Mouse (Mus musculus) cerebellum, adult 11 months (tissue): ENCODE measurements at regions not wholly inside any gene's neighbourhood (a gene's known extent, or its start where the extent isn't known, plus 50 kb on each side); places are given as distances from the start of the nearest gene placed in this dataset.
"Not testable (repeated sequence)": the region's sequence is repeated elsewhere in the genome, so short reads cannot be mapped to it uniquely, and the experiment has no call there.

Source experiments
- DNase-seq: peaks from one replicate; pipeline ENCODE4 v3.0.0; 2022

DNA sequence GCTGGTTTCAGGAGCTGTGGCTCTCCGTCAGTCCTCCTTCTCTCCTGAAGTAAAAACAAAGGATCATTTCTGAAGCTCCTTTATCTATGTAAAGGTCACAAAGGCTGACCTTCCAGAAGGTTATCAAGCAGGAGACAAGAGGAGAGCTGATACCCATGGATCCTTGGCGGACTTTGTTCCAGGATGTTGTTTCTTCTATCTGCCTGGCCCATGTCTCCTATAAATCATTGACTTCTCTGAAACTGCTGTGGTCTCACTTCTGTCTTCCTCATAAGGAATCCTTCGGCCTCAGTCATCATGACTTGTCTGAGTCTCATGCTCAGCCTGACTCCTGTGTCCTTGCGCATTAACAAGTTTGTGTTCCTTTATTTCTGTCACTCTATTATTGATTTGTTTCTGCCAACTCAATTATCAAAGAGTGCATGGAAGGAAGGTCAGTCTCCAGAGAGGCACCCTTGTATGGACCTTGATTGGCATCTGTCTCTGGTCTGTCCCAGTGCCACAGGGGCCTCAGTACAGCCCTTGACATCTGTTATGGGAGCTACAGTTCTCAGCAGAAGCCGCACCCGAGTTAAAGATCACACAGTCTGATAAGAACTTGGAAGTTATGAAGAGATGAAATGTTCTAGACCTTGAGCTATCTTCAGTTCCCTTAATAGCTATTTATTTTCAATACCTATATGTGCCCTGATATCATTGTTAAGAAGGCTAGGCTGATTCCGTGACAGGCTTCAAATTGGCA lies 53.2 kb upstream of the Dazl start:
- DNase-seq, result no peak

DNA sequence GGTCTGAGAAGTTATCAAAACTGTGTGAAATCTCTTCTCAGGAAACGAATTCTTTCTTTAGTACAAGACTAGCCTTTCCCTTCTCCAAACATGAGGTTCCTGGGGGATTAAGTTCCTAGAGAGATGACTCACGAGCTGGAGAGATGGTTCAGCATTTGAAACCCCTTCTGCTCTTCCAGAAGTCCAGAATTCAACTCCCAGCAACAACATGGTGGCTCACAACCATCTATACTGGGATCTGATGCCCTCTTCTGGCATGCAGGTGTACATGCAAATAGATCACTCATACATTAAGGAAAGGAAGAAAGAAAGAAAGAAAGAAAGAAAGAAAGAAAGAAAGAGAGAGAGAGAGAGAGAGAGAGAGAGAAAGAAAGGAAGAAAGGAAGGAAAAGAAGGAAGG lies 60.4 kb upstream of the Dazl start:
- DNase-seq, result not testable (repeated sequence)

DNA sequence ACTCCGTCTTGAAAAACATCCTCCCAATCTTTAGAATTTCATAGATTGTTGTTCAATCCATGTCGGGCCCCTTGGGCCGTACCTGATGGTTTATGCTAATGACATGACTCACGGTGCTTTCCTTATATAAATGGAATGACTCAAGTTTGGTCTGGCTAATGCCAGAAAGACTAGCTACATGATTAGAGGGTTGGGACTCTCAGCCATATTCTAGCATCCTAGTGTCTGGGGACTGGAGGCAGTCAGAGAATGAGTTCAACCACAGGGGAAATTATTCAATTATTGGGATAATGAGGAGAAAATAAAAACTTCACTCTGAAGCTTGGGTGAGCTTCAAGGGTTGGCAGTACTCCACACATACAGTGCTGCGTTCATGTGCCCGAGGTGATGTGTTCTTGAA lies 60.9 kb upstream of the Dazl start:
- no peak for DNase-seq

DNA sequence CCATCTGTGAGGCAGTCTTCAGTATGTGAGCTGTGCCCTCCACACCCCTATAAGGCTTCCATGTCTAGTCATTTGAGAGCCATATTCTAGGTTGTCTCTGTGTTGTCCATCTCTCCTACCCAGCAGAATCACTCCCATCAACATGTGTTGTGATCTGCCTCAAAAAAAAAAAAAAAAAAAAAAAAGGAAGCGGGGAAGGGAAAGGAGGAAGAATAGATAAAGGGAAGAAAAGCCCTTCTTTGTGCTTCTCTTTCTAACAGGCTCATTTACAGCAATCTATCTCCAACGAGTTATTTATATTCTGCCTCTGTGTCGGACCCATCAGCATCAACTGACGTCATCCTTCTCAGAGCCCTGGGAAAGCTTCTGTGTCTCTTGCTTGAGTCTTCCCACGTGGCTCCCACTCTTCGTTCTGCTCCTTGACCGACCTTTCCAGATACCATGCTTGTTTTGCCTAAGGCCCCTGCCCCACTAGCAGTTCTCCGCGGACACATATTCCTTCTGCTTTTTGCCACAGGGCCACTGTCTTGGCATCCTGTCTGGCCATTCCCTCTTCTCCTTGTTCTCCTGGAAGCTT lies 68.3 kb upstream of the Dazl start:
- no peak for DNase-seq

DNA sequence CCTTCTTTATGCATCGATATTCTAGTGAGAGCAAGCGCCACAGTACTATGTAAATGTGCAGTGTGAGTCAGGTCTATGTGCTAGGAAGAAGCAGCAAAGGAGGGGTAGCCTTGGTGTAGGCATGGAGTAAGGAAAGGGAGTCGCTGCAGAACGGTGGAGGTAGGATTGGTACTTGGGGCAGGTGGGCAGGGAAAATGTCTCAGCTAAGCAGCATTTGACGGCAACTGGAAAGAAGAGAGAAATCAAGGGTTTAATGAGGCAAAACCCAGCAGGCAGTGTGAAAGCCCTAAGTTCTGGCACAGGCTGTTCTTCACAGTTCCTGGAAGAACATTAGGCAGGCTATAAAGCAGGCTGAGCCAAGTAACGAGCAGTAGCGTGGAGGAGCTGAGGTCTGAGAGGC lies 72.0 kb upstream of the Dazl start:
- no peak for DNase-seq

DNA sequence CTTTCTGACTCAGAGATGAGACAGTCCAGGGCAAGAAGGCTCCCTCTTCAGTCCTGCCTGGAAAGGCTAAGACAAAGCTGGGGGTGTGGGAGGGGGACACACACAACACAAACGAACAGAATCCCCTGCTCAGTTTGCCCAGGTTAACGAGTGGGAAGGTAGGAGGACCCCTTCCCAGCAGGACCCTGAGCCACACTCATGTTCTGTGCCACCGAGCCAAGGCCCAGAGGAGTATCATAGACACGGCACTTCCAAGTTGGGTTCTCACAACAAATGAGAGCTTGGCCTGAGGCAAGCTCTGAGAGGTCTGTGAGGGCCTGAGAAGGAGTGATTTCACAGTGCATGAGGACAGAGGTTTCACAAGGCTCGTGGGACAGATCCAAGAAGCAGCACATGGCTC lies 72.7 kb upstream of the Dazl start:
- no peak for DNase-seq

DNA sequence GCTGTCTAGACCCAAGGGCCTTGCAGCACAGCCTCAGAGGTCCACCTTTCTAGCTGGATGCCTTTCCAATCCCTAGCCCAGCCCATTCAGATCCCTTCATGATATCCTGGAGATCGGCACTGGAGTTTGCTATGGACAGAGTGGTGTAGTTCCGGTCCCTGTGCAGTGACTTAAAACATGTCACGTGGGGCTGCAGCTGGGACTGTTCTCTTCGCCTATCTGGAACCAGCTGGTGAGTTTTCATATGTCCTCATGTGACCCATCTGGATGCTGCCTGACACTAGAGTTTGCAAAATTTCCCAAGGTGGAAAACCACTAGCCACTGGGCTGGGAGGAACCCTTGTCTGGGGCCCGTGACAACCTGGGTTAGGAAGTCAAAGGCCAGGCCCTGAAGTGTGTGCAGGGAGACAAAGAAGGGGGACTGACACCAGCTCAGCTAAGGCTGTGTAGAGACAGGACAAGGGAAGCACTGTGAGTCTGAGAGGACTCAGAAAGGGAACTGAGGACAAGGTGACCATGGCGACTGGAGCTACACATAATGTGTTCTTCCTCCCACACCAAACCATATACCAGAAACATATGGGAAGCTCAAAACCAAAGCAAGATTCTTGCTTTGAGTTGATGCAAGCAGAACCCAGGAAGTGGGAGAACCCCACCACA lies 75.9 kb upstream of the Dazl start:
- no peak for DNase-seq

DNA sequence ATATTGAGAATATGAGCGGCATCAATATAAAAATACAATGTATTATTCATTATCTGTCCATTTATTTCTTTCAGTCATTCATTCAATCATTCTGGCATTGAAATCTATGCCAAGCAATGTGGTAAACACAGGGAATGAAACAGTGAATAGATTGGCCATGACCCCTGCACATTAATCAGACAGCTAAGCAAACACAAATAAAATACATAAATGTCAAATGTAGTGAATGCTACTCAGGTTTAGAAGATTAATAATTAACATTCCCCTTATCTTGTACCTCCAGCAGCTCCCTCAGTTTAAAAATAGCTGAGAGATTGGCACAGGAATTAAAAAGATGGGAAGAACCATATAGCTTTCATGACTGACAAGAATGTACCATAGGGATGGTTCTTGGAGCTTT lies 77.0 kb upstream of the Dazl start:
- no peak for DNase-seq

DNA sequence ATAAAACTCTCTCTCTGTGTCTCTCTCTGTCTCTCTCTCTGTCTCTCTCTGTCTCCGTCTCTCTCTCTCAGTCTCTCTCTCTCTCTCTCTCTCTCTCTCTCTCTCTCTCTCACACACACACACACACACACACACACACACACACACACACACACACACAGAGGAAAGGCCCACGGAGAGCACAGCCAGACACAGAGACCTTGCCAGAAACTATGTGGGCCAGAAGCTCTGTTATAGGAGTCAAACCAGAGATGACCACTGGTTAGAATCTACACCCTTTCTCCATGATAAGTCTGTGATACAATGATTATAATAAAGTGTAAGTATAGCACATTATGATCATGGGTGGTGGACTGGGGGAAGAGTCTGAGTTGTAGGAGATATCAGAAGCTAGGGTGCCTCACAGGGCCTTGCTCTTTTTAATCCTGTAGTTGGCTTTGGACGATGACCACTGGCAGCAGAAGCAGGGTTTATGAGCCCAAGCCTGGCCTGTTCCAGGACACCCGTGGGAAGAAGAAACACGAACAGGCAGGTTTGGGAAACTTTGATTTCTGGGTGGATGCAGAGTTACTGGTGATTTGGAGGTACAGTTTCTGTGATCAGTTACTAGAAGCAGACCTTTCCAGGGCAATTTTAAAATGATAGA lies 80.2 kb upstream of the Dazl start:
- no peak for DNase-seq

DNA sequence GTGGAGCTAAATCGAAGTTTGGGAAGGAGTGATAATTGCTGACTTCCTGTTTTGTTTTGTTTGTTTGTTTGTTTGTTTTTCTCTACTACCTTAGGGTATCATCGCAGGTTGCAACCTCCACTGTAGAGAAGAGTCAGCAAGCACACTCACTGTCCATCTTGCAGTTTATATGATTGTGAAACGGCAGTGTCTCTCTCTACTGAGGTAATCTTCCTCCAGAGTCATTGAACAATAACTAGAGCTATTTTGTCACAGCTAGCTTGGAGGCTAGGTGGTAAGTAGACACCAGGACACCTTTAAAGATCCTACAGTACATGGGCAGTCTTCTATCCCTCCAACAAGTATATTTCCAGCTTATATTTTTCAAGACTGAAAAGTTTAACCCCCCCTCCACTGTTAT lies 82.0 kb upstream of the Dazl start:
- no peak for DNase-seq

DNA sequence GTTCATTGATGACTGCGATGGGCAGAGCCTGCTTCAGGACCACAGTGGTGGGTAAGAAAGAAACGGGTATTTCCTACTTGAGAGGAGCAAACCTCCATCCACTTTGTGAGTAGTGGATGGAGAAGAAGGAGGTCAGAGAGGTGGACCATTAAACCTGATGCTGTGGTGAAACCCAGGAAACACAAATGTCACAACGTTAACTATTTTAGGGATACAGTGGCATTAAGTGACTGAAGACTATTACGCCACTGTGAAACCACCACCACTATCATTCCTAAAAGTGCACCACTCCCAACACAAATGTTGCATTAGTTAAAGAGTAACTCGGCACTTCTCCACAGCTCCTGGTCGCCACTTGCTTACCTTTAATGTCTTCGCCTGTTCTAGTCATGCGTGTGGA lies 83.3 kb upstream of the Dazl start:
- DNase-seq, result no peak

DNA sequence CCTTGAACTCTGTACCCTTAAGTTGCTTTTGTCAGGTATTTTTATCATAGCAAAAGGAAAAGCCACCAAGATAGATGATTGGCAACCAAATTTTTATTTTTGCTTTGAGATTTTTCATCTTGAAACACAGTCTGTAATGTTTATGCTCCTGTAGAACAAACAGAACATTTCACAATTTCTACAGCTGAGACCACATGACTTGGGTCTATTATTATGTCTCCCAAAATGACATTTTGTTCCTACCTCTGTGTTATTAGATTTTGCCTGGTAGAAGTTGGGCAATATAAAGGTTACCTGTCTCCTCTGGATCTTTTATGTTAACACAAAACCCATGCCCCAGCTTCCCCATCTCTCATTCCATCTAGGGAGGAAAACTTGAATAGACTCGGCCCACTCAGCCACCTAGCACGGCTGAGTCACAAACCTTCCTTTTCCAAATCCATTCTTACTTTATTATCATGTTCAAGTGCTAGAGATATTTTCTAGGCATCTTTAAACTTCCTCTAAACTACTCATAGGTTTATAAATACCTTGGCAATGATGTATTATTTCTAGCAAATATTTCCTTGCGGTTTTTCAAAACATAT lies 84.8 kb upstream of the Dazl start:
- no peak for DNase-seq

DNA sequence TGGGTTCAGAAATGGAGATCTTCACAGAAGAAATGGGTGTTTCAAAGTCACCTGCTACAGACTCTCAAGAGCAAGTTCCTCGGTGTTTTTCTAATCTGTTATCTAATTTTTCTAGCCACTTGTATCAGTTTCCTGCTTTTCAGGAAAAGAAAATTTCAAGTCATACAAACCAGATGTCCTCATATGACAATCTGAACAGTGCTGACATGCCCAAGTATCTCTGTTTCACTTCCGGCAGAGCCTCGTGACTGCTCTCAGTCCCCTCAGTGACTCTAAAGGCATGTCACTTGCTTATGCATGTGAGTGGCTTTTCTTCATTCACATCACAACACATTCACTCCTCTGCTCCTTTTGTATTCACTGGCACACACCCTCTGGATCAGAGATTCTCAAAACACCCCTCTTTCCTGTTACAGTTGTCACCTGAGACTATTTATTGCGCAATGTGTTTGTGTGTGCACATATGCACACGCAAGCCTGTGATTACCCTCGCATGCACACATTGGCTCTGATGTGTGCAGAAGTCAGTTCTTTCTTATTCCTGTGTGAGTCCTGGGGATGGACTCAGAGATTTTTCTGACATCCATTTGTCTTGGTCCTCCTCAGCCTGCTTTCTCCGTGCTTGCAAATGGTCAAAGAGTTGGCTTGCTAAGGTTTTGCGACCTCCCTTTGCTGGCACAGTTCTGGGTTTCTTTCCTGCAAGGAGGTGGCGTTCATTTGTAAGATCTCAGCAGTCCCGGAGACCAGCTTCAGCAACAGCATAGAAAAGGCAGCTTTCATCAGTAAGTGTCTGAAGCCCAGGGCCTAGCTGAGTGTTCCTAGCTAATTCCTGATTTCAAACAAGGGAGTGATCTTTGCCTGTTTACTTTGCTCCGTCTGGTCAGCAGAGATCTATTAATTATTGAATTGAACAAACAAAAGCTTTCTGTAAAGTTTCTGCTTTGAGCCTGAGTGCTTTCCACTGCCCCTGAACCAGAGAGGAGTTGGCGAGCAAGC lies 95.6 kb upstream of the Dazl start:
- DNase-seq, result no peak

DNA sequence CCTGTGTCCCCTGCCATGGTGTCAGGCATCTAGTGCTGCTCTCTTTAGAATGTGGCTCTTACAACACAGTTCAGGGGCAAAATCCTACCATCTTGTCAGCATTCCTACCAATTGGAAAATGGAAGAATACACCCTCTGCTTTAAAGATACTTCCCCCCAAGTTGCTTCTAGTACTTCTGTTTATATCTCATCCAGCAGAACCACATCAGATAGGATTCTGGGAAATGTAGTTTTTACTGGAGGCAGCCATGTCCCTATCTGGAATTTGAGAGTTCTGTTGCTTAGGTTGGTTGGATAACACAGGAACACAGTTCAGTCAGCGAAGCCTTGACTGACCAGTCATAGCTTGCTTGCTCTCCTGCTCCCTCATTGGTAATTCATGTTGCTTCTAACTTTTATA lies 96.7 kb upstream of the Dazl start:
- DNase-seq, result no peak

DNA sequence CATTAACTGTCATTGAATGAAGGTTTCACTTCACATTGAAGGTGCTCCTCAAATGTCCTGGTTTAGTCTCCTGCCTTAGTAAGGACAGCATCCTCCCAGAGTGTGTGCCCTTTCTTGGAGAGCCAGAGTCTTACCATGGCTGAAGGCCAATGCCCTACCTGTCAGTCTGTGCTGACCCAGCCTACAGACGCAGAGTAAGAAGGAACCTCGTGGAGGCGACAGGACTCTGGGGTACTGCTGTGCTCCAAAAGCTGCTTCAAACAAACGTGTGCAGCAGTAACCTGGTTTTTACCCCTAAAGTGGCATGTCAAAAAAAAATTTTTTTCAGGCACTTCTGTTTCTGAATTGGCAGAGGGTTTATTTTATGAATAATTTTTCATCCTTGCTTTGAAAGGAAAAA lies 97.8 kb upstream of the Dazl start:
- DNase-seq, result no peak

DNA sequence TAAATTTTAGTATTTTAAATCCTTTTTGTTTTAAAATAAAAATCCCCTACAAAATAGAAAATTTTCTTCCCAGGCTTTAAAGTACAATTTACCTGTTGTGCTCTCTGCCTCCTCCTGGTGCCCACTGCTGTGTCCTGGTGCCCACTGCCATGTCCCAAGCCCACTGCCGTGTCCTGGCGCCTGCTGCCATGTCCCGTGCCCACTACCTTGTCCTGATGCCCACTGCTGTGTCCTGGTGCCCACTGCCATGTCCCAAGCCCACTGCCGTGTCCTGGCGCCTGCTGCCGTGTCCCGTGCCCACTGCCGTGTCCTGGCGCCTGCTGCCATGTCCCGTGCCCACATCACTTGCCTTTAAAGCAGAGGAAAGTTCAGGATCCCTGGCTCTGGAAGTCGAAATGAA lies 98.6 kb upstream of the Dazl start:
- no peak for DNase-seq

DNA sequence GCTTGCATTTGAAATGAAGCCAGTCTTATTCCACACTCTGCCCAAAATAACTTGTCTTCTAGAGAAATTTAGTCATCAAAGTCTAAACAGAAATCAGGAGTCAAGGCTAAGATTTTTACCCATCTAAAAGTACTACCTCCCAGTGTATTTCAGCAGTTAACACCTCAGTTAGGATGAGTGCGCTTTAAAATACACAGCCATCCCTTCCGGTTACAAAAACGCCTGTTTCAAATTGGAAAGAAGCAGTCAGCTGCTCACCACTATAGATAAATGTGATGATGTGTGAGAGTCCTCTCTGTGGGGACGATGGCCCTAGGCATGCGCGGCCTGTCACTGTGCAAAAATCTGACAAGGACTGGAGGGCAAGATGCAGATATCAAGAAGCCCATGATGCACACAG lies 99.0 kb upstream of the Dazl start:
- DNase-seq, result no peak

DNA sequence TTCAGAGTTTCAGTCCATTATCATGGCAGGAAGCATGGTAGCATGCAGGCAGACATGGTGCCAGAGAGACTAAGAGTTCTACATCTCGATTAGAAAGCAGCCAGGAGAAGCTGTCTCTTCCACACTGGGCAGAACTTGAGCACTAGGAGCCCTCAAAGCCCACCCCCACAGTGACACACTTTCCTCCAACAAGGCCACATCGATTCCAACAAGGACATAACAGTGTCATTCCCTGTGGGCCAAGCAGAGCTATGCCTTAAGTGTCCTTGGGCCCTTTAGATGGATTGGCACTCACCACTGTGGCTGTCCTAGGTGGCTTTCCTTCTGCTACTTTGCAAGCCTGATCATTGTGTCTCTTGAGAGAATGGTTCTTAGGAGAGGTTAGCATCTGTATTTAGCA lies 99.5 kb upstream of the Dazl start:
- no peak for DNase-seq

DNA sequence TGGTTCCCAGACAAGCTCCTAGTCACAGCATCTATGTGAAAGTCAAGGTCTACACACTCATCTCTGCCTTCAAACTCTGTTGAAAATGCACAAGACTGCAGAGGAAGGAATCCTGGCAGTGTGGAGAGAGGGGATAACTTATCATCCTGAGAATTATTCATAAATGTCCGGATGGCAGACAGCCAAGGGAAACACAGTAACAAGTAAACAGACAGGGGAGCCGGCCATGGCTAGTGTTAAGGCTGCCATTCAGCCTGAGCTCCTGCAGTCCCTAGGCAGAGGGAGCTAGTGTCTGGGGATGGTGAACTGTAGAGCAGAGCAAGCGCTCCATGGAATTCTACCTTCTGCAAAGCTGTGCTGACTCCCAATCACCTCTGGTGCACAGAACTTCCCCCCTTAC lies 100.3 kb upstream of the Dazl start:
- no peak for DNase-seq

DNA sequence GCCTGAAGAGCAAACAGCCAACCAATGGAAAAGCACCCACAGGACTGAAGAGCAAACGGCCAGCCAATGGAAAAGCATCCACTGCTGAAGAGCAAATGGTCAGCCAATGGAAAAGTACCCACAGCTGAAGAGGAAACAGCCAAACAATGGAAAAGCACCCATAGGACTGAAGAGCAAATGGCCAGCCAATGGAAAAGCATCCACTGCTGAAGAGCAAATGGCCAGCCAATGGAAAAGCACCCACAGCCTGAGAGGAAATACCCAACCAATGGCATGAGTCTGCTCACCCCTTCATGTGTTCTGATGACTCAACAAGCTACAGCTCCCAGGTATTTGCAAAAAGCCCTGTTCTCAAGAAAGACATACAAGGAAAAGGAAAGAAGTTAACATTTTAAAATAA lies 101.4 kb upstream of the Dazl start:
- DNase-seq, result no peak

DNA sequence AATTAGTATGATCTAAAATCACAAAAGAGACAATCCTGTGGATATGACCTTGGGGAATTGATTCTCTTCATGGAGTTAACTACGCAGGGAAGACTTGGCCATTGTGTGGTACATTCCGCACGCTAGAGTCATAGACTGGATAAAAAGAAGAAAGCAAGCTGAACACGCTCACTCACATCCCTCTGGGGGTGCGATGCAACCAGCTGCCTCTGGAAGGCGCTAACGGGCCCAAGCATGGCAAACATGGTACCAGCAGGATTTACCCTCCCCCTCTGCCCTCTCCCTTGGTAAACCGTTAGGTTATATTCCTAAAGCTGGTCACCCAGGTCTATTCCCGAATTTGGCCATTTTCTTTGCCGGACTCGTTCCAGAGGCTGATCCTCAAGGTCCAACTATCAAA lies 102.2 kb upstream of the Dazl start:
- DNase-seq, result no peak

DNA sequence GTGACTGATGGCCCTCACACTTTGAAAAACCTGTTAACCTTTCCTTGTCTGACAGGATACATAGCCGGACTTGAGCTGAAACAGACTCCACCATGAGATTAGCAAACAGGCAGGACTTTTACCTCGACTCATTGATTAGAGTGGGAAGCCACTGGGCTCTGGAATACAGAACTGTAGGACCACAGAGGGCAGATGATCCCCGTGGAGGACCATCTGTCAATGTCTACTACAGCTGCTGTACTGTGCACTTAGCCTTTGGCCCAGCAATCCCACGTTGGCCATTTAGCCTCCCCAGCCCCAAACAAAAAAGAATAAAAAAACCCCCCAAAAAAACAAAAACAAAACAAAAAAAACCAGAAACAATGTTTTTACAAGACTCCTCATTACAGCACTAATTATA lies 103.9 kb upstream of the Dazl start:
- DNase-seq, result no peak
